Mouse (Mus musculus): ENCODE data around the gene Scn8a. TPM values are rescaled to one million over a fixed set of nuclear protein-coding genes. Genes with fewer than 3 reads are reported as not detected.

Gene Scn8a
- polyA plus RNA-seq, 1 experiment: not detected

GRCm38 (mm10) chr15:101088291-101088690, 218.6 kb downstream of the Scn8a start:
- Histone ChIP-seq H3K79me2 (ENCODE audit: control insufficient read depth, insufficient read depth) (no peaks in the 10 kb centered on the region), H3K79me3 (ENCODE audit: low read depth) (no peaks in the 10 kb centered on the region), H3K4me3 (ENCODE audit: insufficient read depth, poor library complexity, severe bottlenecking) (no peak overlapping the region), H3ac (ENCODE audit: control insufficient read depth, insufficient read length, low read depth) (no peak overlapping the region), H3K36me3 (ENCODE audit: control insufficient read depth, insufficient read depth) (no peaks in the 10 kb centered on the region), H3K27me3 (ENCODE audit: control insufficient read depth, insufficient read depth, insufficient read length) (peaks cover 47% of the 10 kb centered on the region)
- no peak for TF ChIP-seq MAX (IDR thresholded peaks at IDR 0.05)
- no peak for TF ChIP-seq CEBPB (IDR thresholded peaks at IDR 0.05; ENCODE audit: low read depth)
- TF ChIP-seq FOSL1 (IDR thresholded peaks at IDR 0.05; ENCODE audit: insufficient read depth, low read length, poor library complexity, severe bottlenecking): no peak
- no peak for TF ChIP-seq MYOG (IDR thresholded peaks at IDR 0.05; ENCODE audit: control insufficient read depth, extremely low read depth, insufficient read length)
- TF ChIP-seq MYOD1 (IDR thresholded peaks at IDR 0.05; ENCODE audit: control insufficient read depth, insufficient read length, low read depth): no peak

GRCm38 (mm10) chr15:101091551-101091950, 221.9 kb downstream of the Scn8a start:
- Histone ChIP-seq H3K79me3 (ENCODE audit: low read depth) (no peaks in the 10 kb centered on the region), H3ac (ENCODE audit: control insufficient read depth, insufficient read length, low read depth) (no peak overlapping the region), H3K27me3 (ENCODE audit: control insufficient read depth, insufficient read depth, insufficient read length) (peaks cover 56% of the 10 kb centered on the region), H3K79me2 (ENCODE audit: control insufficient read depth, insufficient read depth) (no peaks in the 10 kb centered on the region), H3K4me3 (ENCODE audit: insufficient read depth, poor library complexity, severe bottlenecking) (no peak overlapping the region), H3K36me3 (ENCODE audit: control insufficient read depth, insufficient read depth) (no peaks in the 10 kb centered on the region)
- TF ChIP-seq MYOG (IDR thresholded peaks at IDR 0.05; ENCODE audit: control insufficient read depth, extremely low read depth, insufficient read length): no peak

GRCm38 (mm10) chr15:101092121-101092828, 222.6 kb downstream of the Scn8a start:
- Histone ChIP-seq H3K79me3 (ENCODE audit: low read depth) (no peaks in the 10 kb centered on the region), H3K79me2 (ENCODE audit: control insufficient read depth, insufficient read depth) (no peaks in the 10 kb centered on the region), H3K36me3 (ENCODE audit: control insufficient read depth, insufficient read depth) (no peaks in the 10 kb centered on the region), H3K27me3 (ENCODE audit: control insufficient read depth, insufficient read depth, insufficient read length) (peaks cover 59% of the 10 kb centered on the region), H3ac (ENCODE audit: control insufficient read depth, insufficient read length, low read depth) (no peak overlapping the region), H3K4me3 (ENCODE audit: insufficient read depth, poor library complexity, severe bottlenecking) (no peak overlapping the region)
- TF ChIP-seq CEBPB (IDR thresholded peaks at IDR 0.05; ENCODE audit: low read depth): no peak
- TF ChIP-seq CTCF (IDR thresholded peaks at IDR 0.05; ENCODE audit: control insufficient read depth, insufficient read depth, insufficient read length): no peak
- no peak for TF ChIP-seq MYOG (IDR thresholded peaks at IDR 0.05; ENCODE audit: control insufficient read depth, extremely low read depth, insufficient read length)
- no peak for TF ChIP-seq MYOD1 (IDR thresholded peaks at IDR 0.05; ENCODE audit: control insufficient read depth, insufficient read length, low read depth)
- TF ChIP-seq FOSL1 (IDR thresholded peaks at IDR 0.05; ENCODE audit: insufficient read depth, low read length, poor library complexity, severe bottlenecking): no peak

- no peak for TF ChIP-seq CTCF (IDR thresholded peaks at IDR 0.05; ENCODE audit: control insufficient read depth, insufficient read depth, insufficient read length)
- no peak for TF ChIP-seq MYOG (IDR thresholded peaks at IDR 0.05; ENCODE audit: control insufficient read depth, extremely low read depth, insufficient read length)
- no peak for TF ChIP-seq FOSL1 (IDR thresholded peaks at IDR 0.05; ENCODE audit: insufficient read depth, low read length, poor library complexity, severe bottlenecking)
- TF ChIP-seq MAX (IDR thresholded peaks at IDR 0.05): no peak
- no peak for TF ChIP-seq MYOD1 (IDR thresholded peaks at IDR 0.05; ENCODE audit: control insufficient read depth, insufficient read length, low read depth)
- TF ChIP-seq USF1 (IDR thresholded peaks at IDR 0.05; ENCODE audit: low read depth): no peak
- no peak for TF ChIP-seq CEBPB (IDR thresholded peaks at IDR 0.05; ENCODE audit: low read depth)
- Histone ChIP-seq H3K79me2 (ENCODE audit: control insufficient read depth, insufficient read depth) (no peaks in the 10 kb centered on the region), H3K36me3 (ENCODE audit: control insufficient read depth, insufficient read depth) (no peaks in the 10 kb centered on the region), H3K27me3 (ENCODE audit: control insufficient read depth, insufficient read depth, insufficient read length) (peaks cover 64% of the 10 kb centered on the region), H3K4me3 (ENCODE audit: insufficient read depth, poor library complexity, severe bottlenecking) (no peak overlapping the region), H3ac (ENCODE audit: control insufficient read depth, insufficient read length, low read depth) (no peak overlapping the region), H3K79me3 (ENCODE audit: low read depth) (no peaks in the 10 kb centered on the region)
Measured at GRCm38 (mm10) chr15:101092829-101093648, 223.4 kb downstream of the Scn8a start.

GRCm38 (mm10) chr15:101093988-101094387, 224.3 kb downstream of the Scn8a start:
- Histone ChIP-seq H3K79me3 (ENCODE audit: low read depth) (no peaks in the 10 kb centered on the region), H3K79me2 (ENCODE audit: control insufficient read depth, insufficient read depth) (no peaks in the 10 kb centered on the region), H3K4me3 (ENCODE audit: insufficient read depth, poor library complexity, severe bottlenecking) (no peak overlapping the region), H3ac (ENCODE audit: control insufficient read depth, insufficient read length, low read depth) (no peak overlapping the region), H3K27me3 (ENCODE audit: control insufficient read depth, insufficient read depth, insufficient read length) (peaks cover 73% of the 10 kb centered on the region), H3K36me3 (ENCODE audit: control insufficient read depth, insufficient read depth) (no peaks in the 10 kb centered on the region)
- TF ChIP-seq CEBPB (IDR thresholded peaks at IDR 0.05; ENCODE audit: low read depth) (no peak), CTCF (IDR thresholded peaks at IDR 0.05; ENCODE audit: control insufficient read depth, insufficient read depth, insufficient read length) (no peak), MYOD1 (IDR thresholded peaks at IDR 0.05; ENCODE audit: control insufficient read depth, insufficient read length, low read depth) (no peak), USF1 (IDR thresholded peaks at IDR 0.05; ENCODE audit: low read depth) (no peak)

- H3ac ChIP-seq (ENCODE audit: control insufficient read depth, insufficient read length, low read depth): no peak overlapping the region
- TF ChIP-seq CEBPB (IDR thresholded peaks at IDR 0.05; ENCODE audit: low read depth) (no peak), MAX (IDR thresholded peaks at IDR 0.05) (no peak), MYOG (IDR thresholded peaks at IDR 0.05; ENCODE audit: control insufficient read depth, extremely low read depth, insufficient read length) (no peak), FOSL1 (IDR thresholded peaks at IDR 0.05; ENCODE audit: insufficient read depth, low read length, poor library complexity, severe bottlenecking) (no peak), CTCF (IDR thresholded peaks at IDR 0.05; ENCODE audit: control insufficient read depth, insufficient read depth, insufficient read length) (no peak)
- H3K4me3 ChIP-seq (ENCODE audit: insufficient read depth, poor library complexity, severe bottlenecking): no peak overlapping the region
Measured at GRCm38 (mm10) chr15:101094979-101095378, 225.3 kb downstream of the Scn8a start.

More at GRCm38 (mm10) chr15:101094979-101095378, 225.3 kb downstream of the Scn8a start:
- peaks cover 80% of the 10 kb centered on the region for H3K27me3 ChIP-seq (ENCODE audit: control insufficient read depth, insufficient read depth, insufficient read length)
- H3K36me3 ChIP-seq (ENCODE audit: control insufficient read depth, insufficient read depth): no peaks in the 10 kb centered on the region
- no peaks in the 10 kb centered on the region for H3K79me2 ChIP-seq (ENCODE audit: control insufficient read depth, insufficient read depth)
- no peaks in the 10 kb centered on the region for H3K79me3 ChIP-seq (ENCODE audit: low read depth)
